Mouse (Mus musculus) thymus, adult 2 months (tissue): ENCODE measurements around the gene Dmrtb1.

ENCODE experiments used
- CTCF ChIP-seq: fragments of 200-500 bp; IDR thresholded peaks from 2 replicates; pipeline ENCODE4 v1.5.1; 2012; ENCODE audit warnings: mild to moderate bottlenecking, control low read depth, low read length, moderate library complexity, borderline replicate concordance; ENCODE audit not compliant: control insufficient read depth, poor library complexity, insufficient read depth; ENCODE audit errors: extremely low read depth
- POLR2A ChIP-seq: fragments of 200-500 bp; IDR thresholded peaks from 2 replicates; pipeline ENCODE4 v1.6.1; 2012; ENCODE audit warnings: mild to moderate bottlenecking, low read length, control low read depth, moderate library complexity; ENCODE audit not compliant: control insufficient read depth, poor library complexity, insufficient read depth; ENCODE audit errors: extremely low read depth

GRCm38 (mm10) chr4:107693816-107694215 is 9.8 kb upstream of the Dmrtb1 start:
- no peak for TF ChIP-seq CTCF
- TF ChIP-seq POLR2A: no peak
